ENCODE assay signal across 8 mouse cellular contexts in the genomic region with DNA sequence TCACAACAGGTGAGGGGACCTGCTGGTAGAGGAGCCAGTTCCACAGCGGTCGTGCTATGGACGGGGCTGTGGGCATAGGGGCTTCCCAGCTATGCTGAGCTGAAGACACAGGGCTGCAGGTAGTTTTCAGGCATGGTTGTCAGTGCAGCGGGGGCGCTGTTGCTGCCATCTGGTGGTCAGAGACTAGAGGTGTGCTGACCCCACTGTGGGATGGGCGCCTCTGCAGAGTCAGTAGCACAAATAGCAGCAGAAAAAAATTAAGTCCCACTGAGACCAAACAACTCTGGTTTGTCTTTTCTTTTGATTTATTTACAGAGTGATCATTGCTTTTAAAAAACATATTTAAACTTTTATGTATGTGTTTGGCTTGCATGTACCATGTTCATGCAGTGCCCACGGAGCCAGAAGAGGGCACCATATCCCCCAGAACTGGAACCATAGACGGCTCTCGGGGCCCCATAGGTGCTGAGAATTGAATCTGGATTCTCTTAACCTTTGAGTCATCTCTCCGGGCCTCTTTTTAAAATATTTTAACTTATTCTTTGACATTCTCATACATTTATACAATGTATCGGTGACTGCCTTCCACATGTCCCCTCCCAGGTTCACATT. TPM values are rescaled to one million over a fixed set of nuclear protein-coding genes. Genes with fewer than 3 reads are reported as not detected.
A peak's percentile ranks its signal among the peaks of the same experiment; 100 is the strongest.
DNase-seq lines count a peak whose midpoint lies in the region; ATAC-seq and TF ChIP-seq lines count a peak whose summit lies in the region.

No protein-coding gene starts in this region.

- no peaks in the 10 kb centered on the region for H3K9me3 ChIP-seq in embryonic facial prominence, embryonic 10.5 days
- H3K9me3 ChIP-seq in limb, embryonic 14.5 days (ENCODE audit: control insufficient read depth, low read length): no peaks in the 10 kb centered on the region
- H3K9me3 ChIP-seq in midbrain, embryonic 16.5 days (replicated peaks; ENCODE audit: control insufficient read depth, low read length, poor library complexity, severe bottlenecking): no peaks in the 10 kb centered on the region; the same call in 1 of the 2 replicates

- peaks cover 16% of the 10 kb centered on the region for H3K4me1 ChIP-seq in embryonic facial prominence, embryonic 10.5 days
- no peaks in the 10 kb centered on the region for H3K4me1 ChIP-seq in limb, embryonic 14.5 days (ENCODE audit: control insufficient read depth, insufficient read depth, low read length)
- peaks cover 3% of the 10 kb centered on the region; the same call in 1 of the 2 replicates for H3K4me1 ChIP-seq in midbrain, embryonic 16.5 days (ENCODE audit: control insufficient read depth, insufficient read depth, low read length)

- H3K36me3 ChIP-seq in embryonic facial prominence, embryonic 10.5 days (replicated peaks): peaks cover 72% of the 10 kb centered on the region
- peaks cover 39% of the 10 kb centered on the region for H3K36me3 ChIP-seq in limb, embryonic 14.5 days (ENCODE audit: control insufficient read depth, insufficient read depth, low read length)
- H3K36me3 ChIP-seq in midbrain, embryonic 16.5 days (ENCODE audit: control insufficient read depth, insufficient read depth, low read length): no peaks in the 10 kb centered on the region
- peaks cover 6% of the 10 kb centered on the region; the same call in 1 of the 2 replicates for H3K36me3 ChIP-seq in splenic B cell, adult 2 months (ENCODE audit: control insufficient read depth, insufficient read depth, low read length, poor library complexity, severe bottlenecking)

- no peak for TF ChIP-seq POLR2A in limb, embryonic 14.5 days (IDR thresholded peaks at IDR 0.05; ENCODE audit: borderline replicate concordance, extremely low read depth, insufficient read depth, insufficient read length)

- H3K27me3 ChIP-seq in embryonic facial prominence, embryonic 10.5 days (replicated peaks; ENCODE audit: low read depth, poor library complexity, severe bottlenecking): no peaks in the 10 kb centered on the region
- no peaks in the 10 kb centered on the region for H3K27me3 ChIP-seq in limb, embryonic 14.5 days (ENCODE audit: control insufficient read depth, insufficient read depth, low read length)
- H3K27me3 ChIP-seq in midbrain, embryonic 16.5 days (ENCODE audit: control insufficient read depth, insufficient read depth, low read depth, low read length): no peaks in the 10 kb centered on the region
- H3K27me3 ChIP-seq in splenic B cell, adult 2 months (ENCODE audit: control insufficient read depth, insufficient read depth, low read length, poor library complexity, severe bottlenecking): no peaks in the 10 kb centered on the region

- peak; percentile 81 for DNase-seq in A20 (ENCODE audit: low read depth, low spot score)
- peak; percentile 78 for DNase-seq in adrenal gland, postnatal 10 days
- DNase-seq in embryonic facial prominence, embryonic 10.5 days (ENCODE audit: low spot score): peak; percentile 83
- peak; percentile 49 to 68 for DNase-seq in heart, adult 9 months (ENCODE audit: low spot score in 2 of 2)
- DNase-seq in kidney, adult 9 months: peak; percentile 73
- DNase-seq in limb, embryonic 14.5 days (ENCODE audit: low spot score): peak; percentile 68
- peak; percentile 85 for DNase-seq in splenic B cell, adult 2 months (ENCODE audit: low read depth, low spot score)

- 32% methylated on average over 11 of the region's 11 CpGs for WGBS in embryonic facial prominence, embryonic 10.5 days
- 35% methylated on average over 11 of the region's 11 CpGs for WGBS in limb, embryonic 14.5 days
- 25% methylated on average over 11 of the region's 11 CpGs for WGBS in midbrain, embryonic 16.5 days

- H3K4me3 ChIP-seq in embryonic facial prominence, embryonic 10.5 days: peak overlapping the region; percentile 39
- no peak overlapping the region for H3K4me3 ChIP-seq in limb, embryonic 14.5 days (replicated peaks; ENCODE audit: low read length)
- peak overlapping the region; percentile 24 for H3K4me3 ChIP-seq in midbrain, embryonic 16.5 days (ENCODE audit: low read depth, low read length)

- ATAC-seq in limb, embryonic 14.5 days (ENCODE audit: low FRiP score, low read depth): peak; percentile 87
- peak; percentile 92 for ATAC-seq in midbrain, embryonic 16.5 days

- H3K4me2 ChIP-seq in limb, embryonic 14.5 days (replicated peaks; ENCODE audit: low read depth, low read length, severe bottlenecking): no peak overlapping the region
- peak overlapping the region; percentile 43 for H3K4me2 ChIP-seq in midbrain, embryonic 16.5 days (ENCODE audit: low read length)

- peak overlapping the region; percentile 54; the same call in 1 of the 2 replicates for H3K27ac ChIP-seq in embryonic facial prominence, embryonic 10.5 days (replicated peaks)
- no peak overlapping the region for H3K27ac ChIP-seq in limb, embryonic 14.5 days (replicated peaks; ENCODE audit: low read depth, low read length)
- 0 out of 2 replicates have a peak overlapping the region, but pooled peaks have one; percentile 30 for H3K27ac ChIP-seq in midbrain, embryonic 16.5 days (ENCODE audit: low read length)

- no peak overlapping the region for H3K9ac ChIP-seq in limb, embryonic 14.5 days (ENCODE audit: low read depth, low read length, severe bottlenecking)
- peak overlapping the region; percentile 49 for H3K9ac ChIP-seq in midbrain, embryonic 16.5 days (ENCODE audit: low read depth, low read length)

RNA-seq across cellular contexts. Expression of a gene that starts 8.3 kb away (rescaled TPM):
- 1 to 10 TPM; 6.3 to 6.6 TPM for total RNA-seq in adrenal gland, postnatal 10 days (2021)
- 7.6 and 8.2 TPM in 2 replicates for polyA plus RNA-seq in embryonic facial prominence, embryonic 10.5 days (2016; fragmentation: Nextera tagmentation; extraction: Ambion mirVana)
- 28.5 and 31.9 TPM in 2 replicates for polyA plus RNA-seq in limb, embryonic 14.5 days (2012; rRNA removed)
- polyA plus RNA-seq in limb, embryonic 14.5 days (2014; fragmentation: Nextera tagmentation; extraction: Ambion mirVana): 10.7 and 11.1 TPM in 2 replicates
- polyA plus RNA-seq in midbrain, embryonic 16.5 days (2015; fragmentation: Nextera tagmentation; extraction: Ambion mirVana): 7.5 and 7.9 TPM in 2 replicates

RNA-seq across cellular contexts. Expression of a gene that starts 8.3 kb away (rescaled TPM):
- 10 to 100 TPM; 11.6 to 15.9 TPM for total RNA-seq in adrenal gland, postnatal 10 days (2021)
- 5.4 and 5.5 TPM in 2 replicates for polyA plus RNA-seq in embryonic facial prominence, embryonic 10.5 days (2016; fragmentation: Nextera tagmentation; extraction: Ambion mirVana)
- 8.7 and 11.7 TPM in 2 replicates for polyA plus RNA-seq in limb, embryonic 14.5 days (2012; rRNA removed)
- 9.6 and 9.8 TPM in 2 replicates for polyA plus RNA-seq in limb, embryonic 14.5 days (2014; fragmentation: Nextera tagmentation; extraction: Ambion mirVana)
- polyA plus RNA-seq in midbrain, embryonic 16.5 days (2015; fragmentation: Nextera tagmentation; extraction: Ambion mirVana): 4.1 and 4.7 TPM in 2 replicates

RNA-seq across cellular contexts. Expression of a gene that starts 29.3 kb away (rescaled TPM):
- 10 to 100 TPM; 19.7 to 29.9 TPM for total RNA-seq in adrenal gland, postnatal 10 days (2021)
- polyA plus RNA-seq in embryonic facial prominence, embryonic 10.5 days (2016; fragmentation: Nextera tagmentation; extraction: Ambion mirVana): 1.4 TPM in 2 replicates
- polyA plus RNA-seq in limb, embryonic 14.5 days (2012; rRNA removed): 9.2 and 9.5 TPM in 2 replicates
- polyA plus RNA-seq in limb, embryonic 14.5 days (2014; fragmentation: Nextera tagmentation; extraction: Ambion mirVana): 5.8 and 7.5 TPM in 2 replicates
- 0.57 and 0.90 TPM in 2 replicates for polyA plus RNA-seq in midbrain, embryonic 16.5 days (2015; fragmentation: Nextera tagmentation; extraction: Ambion mirVana)

RNA-seq across cellular contexts. Expression of a gene that starts 56.1 kb away (rescaled TPM):
- under 1 TPM; 0.30 to 0.33 TPM for total RNA-seq in adrenal gland, postnatal 10 days (2021)
- 0.05 TPM in 1 of 2 replicates, not detected in the other for polyA plus RNA-seq in embryonic facial prominence, embryonic 10.5 days (2016; fragmentation: Nextera tagmentation; extraction: Ambion mirVana)
- 1.7 and 2.0 TPM in 2 replicates for polyA plus RNA-seq in limb, embryonic 14.5 days (2012; rRNA removed)
- 1.7 and 1.9 TPM in 2 replicates for polyA plus RNA-seq in limb, embryonic 14.5 days (2014; fragmentation: Nextera tagmentation; extraction: Ambion mirVana)
- 0.29 and 0.38 TPM in 2 replicates for polyA plus RNA-seq in midbrain, embryonic 16.5 days (2015; fragmentation: Nextera tagmentation; extraction: Ambion mirVana)
